Mouse (Mus musculus): ENCODE data around the gene Rbm8a2. TPM values are rescaled to one million over a fixed set of nuclear protein-coding genes. Genes with fewer than 3 reads are reported as not detected.

Gene Rbm8a2
- total RNA-seq, 2 experiments from 2014 or later, result not detected

DNA sequence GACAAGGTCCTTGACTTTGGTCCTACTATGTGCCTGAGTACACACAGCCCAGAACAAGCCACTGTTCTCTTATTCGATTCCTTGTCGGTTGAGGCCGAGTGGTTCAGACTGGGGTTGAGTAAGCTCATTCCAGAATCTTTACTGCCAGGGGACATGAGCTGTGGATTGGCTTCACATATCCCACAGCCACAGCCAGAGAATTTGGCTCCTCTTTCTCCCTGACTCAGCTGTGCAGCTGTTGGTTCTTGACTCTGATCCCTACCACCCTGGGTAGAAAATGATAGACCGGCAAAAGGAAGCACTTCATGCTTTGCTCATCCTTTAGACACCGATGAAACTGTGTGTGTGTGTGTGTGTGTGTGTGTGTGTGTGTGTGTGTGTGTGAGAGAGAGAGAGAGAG lies 47.5 kb downstream of the Rbm8a2 start:
- no peak for DNase-seq (ENCODE audit: low spot score in 2 of 2)

Other genes starting within 250 kb of the Rbm8a2 start
- 1 to 10 TPM in 1 of 2 experiments, under 1 TPM in 1; 0.93 to 1.2 TPM for gene Exo1, start 98.5 kb downstream of the Rbm8a2 start, total RNA-seq (2021)
- gene Gm38100, start 58.8 kb downstream of the Rbm8a2 start, total RNA-seq (2021), result not detected

Data from adrenal gland, adult 18-20 months (tissue).